Mouse (Mus musculus): ENCODE measurements around the gene Alg14. TPM values are rescaled to one million over a fixed set of nuclear protein-coding genes. Genes with fewer than 3 reads are reported as not detected.

Alg14 gene
- total and polyA plus RNA-seq, 3 experiments = 6.0 to 10.2 (median 6.3) TPM

DNA sequence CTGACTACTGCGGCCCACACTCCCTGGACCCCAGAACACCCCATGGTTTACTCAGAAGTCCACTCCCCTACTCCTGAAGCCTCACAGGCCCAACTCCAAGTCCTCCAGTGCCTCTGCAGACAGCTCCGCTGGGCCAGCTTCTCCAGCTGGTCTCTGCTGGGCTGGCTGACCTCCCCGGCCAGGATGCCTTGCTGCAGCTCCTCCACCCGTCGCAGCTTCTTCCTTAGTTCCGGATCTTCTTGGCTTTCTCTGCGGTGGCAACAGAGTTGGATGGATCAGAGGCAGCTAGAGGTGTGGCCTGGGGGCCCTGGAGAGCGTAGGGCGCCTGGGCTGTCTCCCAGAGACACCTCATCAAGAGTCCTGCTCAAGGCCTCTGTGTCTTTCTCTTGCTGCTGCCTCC lies 41.5 kb upstream of the Alg14 start:
- no peak overlapping the region for H3K4me3 ChIP-seq (replicated peaks in 1 of 3; ENCODE audit: low read depth in 2 of 3, low read length in 2 of 3, poor library complexity in 1 of 3)
- no peak for TF ChIP-seq ZNF384 (IDR thresholded peaks at IDR 0.05; ENCODE audit: low read depth, low read length)
- TF ChIP-seq EP300 (IDR thresholded peaks at IDR 0.05; ENCODE audit: low read length) = no peak
- no peak for TF ChIP-seq TCF12 (IDR thresholded peaks at IDR 0.05; ENCODE audit: low read depth, low read length)
- TF ChIP-seq USF2 (conservative IDR thresholded peaks at IDR 0.05; ENCODE audit: low read depth, low read length) = no peak
- no peak for TF ChIP-seq KAT2A (IDR thresholded peaks at IDR 0.05; ENCODE audit: insufficient replicate concordance, low read length)
- no peaks in the 10 kb centered on the region for H3K9me3 ChIP-seq (replicated peaks; ENCODE audit: low read length)
- in situ Hi-C loops (cut with MboI; ENCODE audit: low pct_ligation_motif_present, low pct_unique_long_range_greater_than_20kb, low sequenced_read_pairs) = no loop called here
- H3K79me2 ChIP-seq (replicated peaks; ENCODE audit: control insufficient read depth, extremely low read depth, insufficient read depth, poor library complexity, severe bottlenecking) = no peaks in the 10 kb centered on the region
- no peak overlapping the region for H3K9ac ChIP-seq (ENCODE audit: insufficient read depth, low read depth)
- dilution Hi-C loops (cut with MboI; ENCODE audit: extremely low pct_ligation_motif_present, extremely low pct_unique_long_range_greater_than_20kb, low sequenced_read_pairs) = no loop called here
- DNase-seq (ENCODE audit: extremely low read depth) = no peak
- H3K4me2 ChIP-seq (ENCODE audit: insufficient read depth, low read depth, poor library complexity, severe bottlenecking) = no peak overlapping the region
- H3K36me3 ChIP-seq (replicated peaks in 1 of 2; ENCODE audit: control insufficient read depth in 1 of 2, insufficient read depth in 1 of 2, low read length in 1 of 2) = no peaks in the 10 kb centered on the region
- H3K27ac ChIP-seq (ENCODE audit: insufficient read depth, low read depth) = no peak overlapping the region
- H3K27me3 ChIP-seq (replicated peaks) = no peaks in the 10 kb centered on the region
- H3K4me1 ChIP-seq (ENCODE audit: control insufficient read depth in 1 of 2, insufficient read depth in 2 of 2) = no peaks in the 10 kb centered on the region

DNA sequence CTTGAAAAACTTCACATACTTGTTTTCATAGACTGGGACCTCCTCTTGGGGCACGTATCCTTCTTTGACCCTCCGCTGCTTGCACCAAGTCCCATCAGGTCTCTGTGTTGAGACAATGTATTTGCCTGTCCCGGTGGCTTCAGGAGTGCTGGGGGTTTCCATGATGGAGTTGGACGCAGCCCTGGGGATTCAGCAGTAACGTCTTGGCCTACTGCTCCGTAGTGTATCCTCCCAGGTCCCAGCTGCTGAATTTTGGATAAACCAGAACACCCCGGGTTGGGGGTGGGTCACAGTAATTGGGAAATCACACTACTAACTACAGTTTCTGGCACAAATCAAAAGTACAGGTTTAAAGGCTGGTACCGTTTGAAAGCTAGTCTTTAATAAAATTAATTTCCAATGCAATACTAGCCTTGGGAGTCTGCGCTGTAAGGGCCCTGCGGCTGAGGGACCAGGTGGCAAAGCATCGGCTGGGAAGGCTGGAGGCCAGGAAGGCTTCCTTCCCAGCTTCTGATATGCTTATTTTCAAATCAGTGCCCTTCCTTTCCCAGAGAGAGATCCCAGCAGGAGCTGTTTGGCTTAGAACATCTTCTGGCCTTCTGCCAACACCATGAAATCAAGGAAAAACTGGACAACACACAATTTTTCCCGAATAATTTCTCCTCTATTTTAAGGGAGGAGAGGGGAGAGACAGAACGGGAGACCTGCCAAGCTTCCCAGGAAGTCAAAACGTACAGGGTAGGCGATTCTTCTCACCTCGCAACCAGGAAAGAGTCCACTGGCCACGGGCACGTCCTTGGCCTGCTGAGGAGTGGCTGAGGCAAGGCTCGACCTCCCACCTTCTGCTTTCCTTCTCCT lies 40.8 kb upstream of the Alg14 start:
- in situ Hi-C loops (cut with MboI; ENCODE audit: low pct_ligation_motif_present, low pct_unique_long_range_greater_than_20kb, low sequenced_read_pairs) = no loop called here
- Histone ChIP-seq H3K27me3 (replicated peaks) (no peaks in the 10 kb centered on the region), H3K36me3 (replicated peaks in 1 of 2; ENCODE audit: control insufficient read depth in 1 of 2, insufficient read depth in 1 of 2, low read length in 1 of 2) (no peaks in the 10 kb centered on the region), H3K27ac (ENCODE audit: insufficient read depth, low read depth) (no peak overlapping the region), H3K79me2 (replicated peaks; ENCODE audit: control insufficient read depth, extremely low read depth, insufficient read depth, poor library complexity, severe bottlenecking) (no peaks in the 10 kb centered on the region), H3K9me3 (replicated peaks; ENCODE audit: low read length) (no peaks in the 10 kb centered on the region), H3K4me3 (replicated peaks in 1 of 3; ENCODE audit: low read depth in 2 of 3, low read length in 2 of 3, poor library complexity in 1 of 3) (no peak overlapping the region), H3K4me2 (ENCODE audit: insufficient read depth, low read depth, poor library complexity, severe bottlenecking) (no peak overlapping the region), H3K9ac (ENCODE audit: insufficient read depth, low read depth) (no peak overlapping the region), H3K4me1 (ENCODE audit: control insufficient read depth in 1 of 2, insufficient read depth in 2 of 2) (no peaks in the 10 kb centered on the region)
- TF ChIP-seq TBP (conservative IDR thresholded peaks at IDR 0.05; ENCODE audit: low read depth, low read length) (no peak), KAT2A (IDR thresholded peaks at IDR 0.05; ENCODE audit: insufficient replicate concordance, low read length) (no peak), SMC3 (IDR thresholded peaks at IDR 0.05; ENCODE audit: low read depth, low read length) (no peak), ZNF384 (IDR thresholded peaks at IDR 0.05; ENCODE audit: low read depth, low read length) (no peak), MYC (IDR thresholded peaks at IDR 0.05; ENCODE audit: low read depth, low read length) (no peak), HCFC1 (IDR thresholded peaks at IDR 0.05; ENCODE audit: low read depth, low read length) (no peak), EP300 (IDR thresholded peaks at IDR 0.05; ENCODE audit: low read length) (no peak), GABPA (IDR thresholded peaks at IDR 0.05; ENCODE audit: insufficient replicate concordance, low read depth, low read length) (no peak), ZC3H11A (IDR thresholded peaks at IDR 0.05; ENCODE audit: low read depth, low read length) (no peak), E2F4 (IDR thresholded peaks at IDR 0.05; ENCODE audit: insufficient replicate concordance, low read depth, low read length) (no peak), MXI1 (IDR thresholded peaks at IDR 0.05; ENCODE audit: low read depth, low read length) (no peak), USF2 (conservative IDR thresholded peaks at IDR 0.05; ENCODE audit: low read depth, low read length) (no peak), MEF2A (IDR thresholded peaks at IDR 0.05; ENCODE audit: borderline replicate concordance, low read depth, low read length) (no peak), MAFK (IDR thresholded peaks at IDR 0.05; ENCODE audit: insufficient replicate concordance, low read length) (no peak), IRF4 (IDR thresholded peaks at IDR 0.05; ENCODE audit: low read depth, low read length) (no peak), NELFE (IDR thresholded peaks at IDR 0.05; ENCODE audit: low read depth, low read length) (no peak)
- no peak for DNase-seq (ENCODE audit: extremely low read depth)
- dilution Hi-C loops (cut with MboI; ENCODE audit: extremely low pct_ligation_motif_present, extremely low pct_unique_long_range_greater_than_20kb, low sequenced_read_pairs) = no loop called here
